Mouse (Mus musculus) hindbrain, embryonic 10.5 days (tissue): ENCODE measurements around the gene Hist1h2bf. TPM values are rescaled to one million over a fixed set of nuclear protein-coding genes. Genes with fewer than 3 reads are reported as not detected.
"Not testable (repeated sequence)": the region's sequence is repeated elsewhere in the genome, so short reads cannot be mapped to it uniquely, and the experiment has no call there.

Source experiments
- DNase-seq: peaks from one replicate; pipeline ENCODE4 v3.0.0-alpha.2; 2017; ENCODE audit warnings: low spot score
- H3K27ac ChIP-seq: fragments of 300-500 bp; sonication (generic); 2 replicates; pipeline ENCODE4 v1.5.1; 2016; ENCODE audit warnings: mild to moderate bottlenecking, moderate library complexity
- H3K27me3 ChIP-seq: fragments of 300-500 bp; sonication (generic); 2 replicates; pipeline ENCODE4 v1.6.1; 2016; ENCODE audit warnings: mild to moderate bottlenecking; ENCODE audit not compliant: poor library complexity, insufficient read depth, severe bottlenecking
- H3K36me3 ChIP-seq: fragments of 300-500 bp; sonication (generic); 2 replicates; pipeline ENCODE4 v1.6.1; 2016; ENCODE audit warnings: mild to moderate bottlenecking, moderate library complexity
- H3K4me1 ChIP-seq: fragments of 300-500 bp; sonication (generic); replicated peaks from 2 replicates; pipeline ENCODE4 v1.6.1; 2016; ENCODE audit warnings: mild to moderate bottlenecking
- H3K4me3 ChIP-seq: fragments of 300-500 bp; sonication (generic); 2 replicates; pipeline ENCODE4 v1.5.1; 2016; ENCODE audit warnings: mild to moderate bottlenecking, moderate library complexity
- H3K9me3 ChIP-seq: fragments of 300-500 bp; sonication (generic); 2 replicates; pipeline ENCODE4 v1.6.1; 2016; ENCODE audit warnings: mild to moderate bottlenecking, moderate library complexity
- WGBS: fragments of 180-500 bp; shearing (Covaris S2); methylation state at CpG from one replicate; pipeline ENCODE4 v1.1.7; 2016; 5-methylcytosine and 5-hydroxymethylcytosine counted together
- polyA plus RNA-seq: library from polyadenylated mRNA; unstranded; fragments of >200 nt; fragmentation: Nextera tagmentation; extraction: Ambion mirVana; gene quantifications from 2 replicates; pipeline ENCODE4 v1.2.1, GENCODE M21; 2016

Hist1h2bf gene
- 4.7 and 5.1 TPM in 2 replicates for polyA plus RNA-seq

DNA sequence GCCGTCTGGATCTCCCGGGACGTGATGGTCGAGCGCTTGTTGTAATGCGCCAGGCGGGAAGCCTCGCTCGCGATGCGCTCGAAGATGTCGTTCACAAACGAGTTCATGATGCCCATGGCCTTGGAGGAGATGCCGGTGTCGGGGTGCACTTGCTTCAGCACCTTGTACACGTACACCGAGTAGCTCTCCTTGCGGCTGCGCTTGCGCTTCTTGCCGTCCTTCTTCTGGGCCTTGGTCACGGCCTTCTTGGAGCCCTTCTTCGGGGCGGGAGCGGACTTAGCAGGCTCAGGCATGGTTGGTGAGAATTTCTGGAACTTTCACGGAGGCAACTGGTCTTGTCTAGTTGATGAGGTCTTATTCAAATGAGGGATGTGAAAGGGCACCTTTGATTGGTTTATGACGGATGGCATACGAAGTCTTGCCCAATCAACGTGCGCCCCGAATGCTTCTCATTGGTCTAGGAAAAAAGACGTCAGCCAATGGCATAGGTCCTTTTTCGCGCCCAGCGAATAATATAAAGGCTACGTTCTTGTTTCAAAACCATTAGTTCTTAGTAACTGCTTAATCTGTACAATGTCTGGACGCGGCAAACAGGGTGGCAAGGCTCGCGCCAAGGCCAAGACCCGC lies at the start of gene Hist1h2bf, which contains the start of gene Hist1h2ad:
Gene Hist1h2bf (minus strand): TSS at position 299 of the 627 bp plus-strand sequence.
Gene Hist1h2ad (plus strand): TSS at position 484 of the 627 bp plus-strand sequence.
- not testable (repeated sequence) for H3K36me3 ChIP-seq, H3K27me3 ChIP-seq, H3K9me3 ChIP-seq
- peak within 1 kb of the TSS; percentile 91 for H3K27ac ChIP-seq
- peak within 1 kb of the TSS; percentile 62 for H3K4me3 ChIP-seq
- WGBS = under 1% methylated on average over 42 of the region's 42 CpGs
- peak; percentile 91 for DNase-seq
- peaks cover 38% of the 10 kb centered on the region for H3K4me1 ChIP-seq

DNA sequence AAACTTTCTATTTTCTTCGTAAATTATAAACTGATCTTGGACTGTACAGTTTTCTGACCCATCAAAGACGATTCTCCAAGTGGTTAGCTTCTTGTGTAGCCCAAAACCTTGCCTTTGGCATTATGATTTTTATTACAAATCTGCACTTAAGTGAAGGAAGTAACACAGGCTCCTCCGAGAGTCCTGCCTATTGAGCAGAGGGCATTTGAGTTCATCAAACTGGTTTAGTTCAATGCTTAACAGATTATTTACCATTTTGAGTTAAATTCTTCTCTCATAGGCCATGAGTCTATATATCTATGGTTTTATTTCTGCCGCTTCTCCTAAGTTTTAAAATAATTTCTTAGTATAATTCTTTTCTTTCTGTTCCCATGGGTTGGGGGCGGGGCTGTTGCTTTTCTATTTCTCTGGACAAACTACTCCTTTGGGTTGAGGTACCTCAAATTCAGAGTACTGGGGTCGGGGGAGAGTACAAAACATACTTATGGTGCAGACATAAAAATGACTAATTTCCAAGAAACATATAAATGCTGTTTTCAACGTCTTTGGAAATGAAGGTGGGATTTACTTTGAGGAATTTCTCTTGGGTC lies 49.0 kb upstream of the Hist1h2bf start:
- DNase-seq = no peak
- no peaks in the 10 kb centered on the region for H3K36me3 ChIP-seq
- peak overlapping the region; percentile 71 for H3K4me3 ChIP-seq
- H3K27ac ChIP-seq = peak overlapping the region; percentile 95
- 31% methylated on average over 7 of the region's 7 CpGs for WGBS
- no peaks in the 10 kb centered on the region for H3K9me3 ChIP-seq
- no peaks in the 10 kb centered on the region; the same call in 1 of the 2 replicates for H3K27me3 ChIP-seq
- H3K4me1 ChIP-seq = peaks cover 19% of the 10 kb centered on the region

GRCm38 (mm10) chr13:23622175-23622671 lies 48.2 kb upstream of the Hist1h2bf start, which contains the start of gene Hist1h1e:
Hist1h1e (minus strand) TSS chr13:23622558.
- Histone ChIP-seq H3K27ac (peak within 1 kb of the TSS; percentile 95), H3K4me1 (peaks cover 19% of the 10 kb centered on the region), H3K4me3 (peak within 1 kb of the TSS; percentile 71)
- under 1% methylated on average over 53 of the region's 53 CpGs for WGBS
- not testable (repeated sequence) for H3K27me3 ChIP-seq, H3K36me3 ChIP-seq, H3K9me3 ChIP-seq
- DNase-seq = peak; percentile 91

GRCm38 (mm10) chr13:23621532-23622174 lies 47.7 kb upstream of the Hist1h2bf start:
- no peaks in the 10 kb centered on the region for H3K36me3 ChIP-seq
- WGBS = 1% methylated on average over 18 of the region's 18 CpGs
- H3K9me3 ChIP-seq = no peaks in the 10 kb centered on the region
- H3K4me1 ChIP-seq = peaks cover 19% of the 10 kb centered on the region
- peak; percentile 51 for DNase-seq
- peak overlapping the region; percentile 95 for H3K27ac ChIP-seq
- no peaks in the 10 kb centered on the region; the same call in 1 of the 2 replicates for H3K27me3 ChIP-seq
- peak overlapping the region; percentile 71 for H3K4me3 ChIP-seq

DNA sequence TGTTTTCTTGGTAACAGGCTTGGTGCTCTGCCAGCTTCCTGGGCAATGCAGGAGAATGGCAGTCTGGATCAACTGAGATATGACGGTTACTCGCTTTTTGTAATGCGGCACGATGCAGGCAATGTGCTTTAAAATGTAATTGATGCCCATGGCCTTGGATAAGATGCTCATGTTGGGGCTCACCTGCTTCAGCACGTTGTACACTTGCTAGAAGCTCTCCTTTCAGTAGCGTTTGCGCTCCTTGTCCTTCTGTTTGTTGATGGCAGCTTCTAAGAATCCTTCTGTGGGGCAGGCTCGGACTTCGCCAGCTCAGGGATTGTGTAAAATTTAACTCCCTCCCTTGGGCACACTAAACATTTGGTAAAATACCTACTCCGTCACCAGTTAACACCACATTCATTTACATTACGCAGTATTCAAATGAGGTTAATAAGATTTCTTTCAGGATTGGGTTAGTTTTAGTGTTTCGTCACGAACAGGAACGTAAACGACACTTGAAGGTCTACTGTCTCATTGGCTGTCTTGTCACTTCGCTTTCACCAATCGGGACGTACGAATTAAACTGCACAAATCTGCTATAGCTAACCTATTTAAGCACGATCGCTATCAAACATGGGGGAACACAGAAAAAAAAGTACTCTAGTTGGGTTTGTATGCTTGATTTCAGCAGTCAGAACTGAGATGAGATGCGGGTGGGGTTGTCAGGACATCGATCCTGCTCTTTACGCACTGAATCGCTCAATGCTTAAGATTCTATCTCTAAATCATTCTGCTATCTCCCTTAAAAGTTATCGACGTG lies 46.9 kb upstream of the Hist1h2bf start, which contains the start of gene Hist1h2be:
Gene Hist1h2be (minus strand): TSS at position 392 of the 799 bp plus-strand sequence.
- peak within 1 kb of the TSS; percentile 71 for H3K4me3 ChIP-seq
- 2% methylated on average over 27 of the region's 27 CpGs for WGBS
- H3K27me3 ChIP-seq = no peaks in the 10 kb centered on the region; the same call in 1 of the 2 replicates
- peak; percentile 76 for DNase-seq
- H3K9me3 ChIP-seq = no peaks in the 10 kb centered on the region
- no peaks in the 10 kb centered on the region for H3K36me3 ChIP-seq
- H3K4me1 ChIP-seq = peaks cover 19% of the 10 kb centered on the region
- peak within 1 kb of the TSS; percentile 95 for H3K27ac ChIP-seq

DNA sequence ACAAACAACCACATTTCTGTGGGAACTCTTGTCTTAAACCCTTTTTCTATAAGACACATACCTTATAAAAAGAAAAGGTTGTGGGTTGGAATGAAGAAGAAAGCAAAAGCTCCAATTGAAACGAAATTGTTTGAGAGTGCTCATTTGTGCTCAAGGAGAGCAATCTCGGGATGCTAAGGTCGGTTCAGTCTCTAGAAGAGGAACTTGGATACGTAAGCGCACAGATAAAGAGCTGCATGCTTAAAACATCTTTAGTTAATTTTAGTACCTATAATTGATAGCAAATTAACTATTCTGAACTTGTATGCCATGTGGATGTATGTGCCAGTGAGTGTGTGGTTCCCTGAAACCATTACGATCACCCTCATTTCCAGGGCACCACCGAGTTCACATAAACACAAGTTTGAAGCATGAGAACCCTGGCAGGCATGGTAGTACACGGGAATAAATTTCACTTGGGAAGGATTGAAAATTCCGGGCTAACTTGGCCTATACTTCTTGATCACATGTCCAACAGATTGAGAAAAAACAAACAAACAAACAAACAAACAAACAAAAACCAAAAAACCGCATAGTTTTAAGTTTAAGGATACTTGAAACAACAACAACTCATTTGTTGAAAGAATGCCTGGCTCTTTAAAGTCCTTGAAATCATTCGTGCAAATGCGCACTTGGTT lies 46.2 kb upstream of the Hist1h2bf start:
- peaks cover 19% of the 10 kb centered on the region for H3K4me1 ChIP-seq
- H3K27ac ChIP-seq = peak overlapping the region; percentile 95
- 61% methylated on average over 12 of the region's 12 CpGs for WGBS
- H3K27me3 ChIP-seq = no peaks in the 10 kb centered on the region; the same call in 1 of the 2 replicates
- H3K4me3 ChIP-seq = peak overlapping the region; percentile 71
- no peaks in the 10 kb centered on the region for H3K9me3 ChIP-seq
- DNase-seq = no peak
- H3K36me3 ChIP-seq = no peaks in the 10 kb centered on the region

- no peaks in the 10 kb centered on the region for H3K4me1 ChIP-seq
- H3K4me3 ChIP-seq = no peak overlapping the region
- WGBS = 89% methylated on average over 3 of the region's 3 CpGs
- no peak for DNase-seq
- H3K27me3 ChIP-seq = no peaks in the 10 kb centered on the region
- H3K9me3 ChIP-seq = no peaks in the 10 kb centered on the region
- no peak overlapping the region for H3K27ac ChIP-seq
- H3K36me3 ChIP-seq = no peaks in the 10 kb centered on the region
These were observed 37.6 kb upstream of the Hist1h2bf start for GRCm38 (mm10) chr13:23611638-23612037.

DNA sequence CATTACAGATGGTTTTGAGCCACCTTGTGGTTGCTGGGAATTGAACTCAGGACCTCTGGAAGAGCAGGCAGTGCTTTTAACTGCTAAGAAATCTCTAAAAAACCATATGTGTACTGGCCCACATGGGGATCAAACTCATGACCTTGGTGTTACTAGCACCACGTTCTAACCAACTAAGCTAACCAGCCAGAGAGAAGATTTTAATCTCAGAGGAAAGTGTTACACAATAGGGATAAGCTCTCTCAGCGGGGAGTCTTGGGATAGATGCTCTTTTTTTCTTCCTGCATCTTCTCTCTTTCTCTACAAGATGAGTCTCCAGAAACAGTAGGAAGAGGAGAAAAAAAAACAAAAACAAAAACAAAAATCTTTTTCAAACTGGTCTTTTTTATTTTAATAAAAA lies 36.4 kb upstream of the Hist1h2bf start:
- H3K4me1 ChIP-seq = no peaks in the 10 kb centered on the region
- H3K9me3 ChIP-seq = no peaks in the 10 kb centered on the region
- H3K36me3 ChIP-seq = no peaks in the 10 kb centered on the region
- H3K27ac ChIP-seq = no peak overlapping the region
- H3K4me3 ChIP-seq = no peak overlapping the region
- DNase-seq = no peak
- WGBS = 78% methylated on average over 2 of the region's 2 CpGs
- no peaks in the 10 kb centered on the region for H3K27me3 ChIP-seq

DNA sequence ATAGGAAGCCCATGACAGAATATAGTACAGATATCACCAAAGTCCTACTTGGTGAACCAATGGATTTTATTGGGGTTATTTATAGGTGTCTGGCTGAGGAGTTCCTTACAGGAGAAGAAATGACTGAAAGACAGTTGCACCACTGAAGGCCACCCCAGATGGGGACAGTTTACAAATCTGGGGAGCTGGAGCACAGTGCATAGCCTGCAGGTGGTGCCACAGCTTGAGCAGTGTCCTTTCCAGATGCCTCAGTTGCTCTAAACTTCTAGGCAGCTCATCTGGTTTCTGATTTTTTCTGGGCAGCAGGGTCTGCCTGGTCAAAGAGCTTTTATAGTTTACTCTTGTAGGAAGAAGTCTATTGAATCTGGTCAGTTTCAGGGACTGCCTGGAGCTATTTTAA lies 35.8 kb upstream of the Hist1h2bf start:
- H3K27me3 ChIP-seq = no peaks in the 10 kb centered on the region
- H3K4me3 ChIP-seq = no peak overlapping the region
- H3K36me3 ChIP-seq = no peaks in the 10 kb centered on the region
- no peaks in the 10 kb centered on the region for H3K9me3 ChIP-seq
- no peak overlapping the region for H3K27ac ChIP-seq
- H3K4me1 ChIP-seq = no peaks in the 10 kb centered on the region
- no peak for DNase-seq

GRCm38 (mm10) chr13:23609209-23609608 lies 35.2 kb upstream of the Hist1h2bf start:
- H3K27ac ChIP-seq = no peak overlapping the region

DNA sequence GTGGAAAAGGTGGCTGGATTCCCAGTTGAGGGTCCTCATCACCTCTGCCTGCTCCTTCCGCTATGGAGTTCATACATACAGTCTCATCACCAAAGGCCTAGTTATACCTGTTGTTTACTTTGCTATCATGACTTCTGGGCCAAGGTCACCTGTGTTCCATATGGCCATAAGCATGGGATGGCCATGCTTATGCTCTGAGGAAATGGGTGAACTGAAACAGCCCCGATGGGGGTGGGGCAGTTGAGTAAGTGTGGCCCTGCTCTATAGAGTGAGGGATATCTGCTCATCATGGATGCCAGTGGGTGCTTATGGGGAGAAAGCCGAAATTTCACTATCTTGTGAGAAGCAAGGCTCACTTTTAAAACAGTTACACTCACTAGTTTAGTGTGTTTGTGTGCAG lies 31.1 kb upstream of the Hist1h2bf start:
- Histone ChIP-seq H3K36me3 (no peaks in the 10 kb centered on the region), H3K4me3 (no peak overlapping the region), H3K9me3 (no peaks in the 10 kb centered on the region), H3K27me3 (no peaks in the 10 kb centered on the region), H3K27ac (no peak overlapping the region), H3K4me1 (no peaks in the 10 kb centered on the region)
- 88% methylated on average over 3 of the region's 3 CpGs for WGBS
- no peak for DNase-seq

More at GRCm38 (mm10) chr13:23609209-23609608, 35.2 kb upstream of the Hist1h2bf start:
- H3K9me3 ChIP-seq = no peaks in the 10 kb centered on the region
- no peaks in the 10 kb centered on the region for H3K4me1 ChIP-seq
- no peaks in the 10 kb centered on the region for H3K27me3 ChIP-seq
- no peak overlapping the region for H3K4me3 ChIP-seq
- DNase-seq = no peak
- H3K36me3 ChIP-seq = no peaks in the 10 kb centered on the region
- 90% methylated on average over 4 of the region's 4 CpGs for WGBS

DNA sequence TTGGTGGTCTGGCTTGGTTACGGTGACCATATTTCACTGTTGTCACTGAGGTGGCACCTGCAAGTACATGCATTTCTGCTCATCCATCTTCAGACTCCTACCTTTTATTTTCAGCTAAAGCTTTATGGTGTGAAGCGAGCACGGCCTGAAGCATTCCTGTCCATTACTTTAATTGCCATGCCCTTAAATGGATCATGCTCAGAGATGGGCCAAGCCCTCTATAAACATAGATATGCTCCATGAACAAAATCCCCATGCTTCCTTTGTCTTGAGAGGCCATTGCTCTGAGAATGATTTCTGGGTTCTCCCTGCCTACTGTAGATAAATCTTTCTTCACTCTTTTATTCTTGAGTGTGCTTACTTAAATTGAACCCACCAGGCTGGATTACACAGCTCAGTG lies 30.5 kb upstream of the Hist1h2bf start:
- no peak for DNase-seq
- Histone ChIP-seq H3K27me3 (no peaks in the 10 kb centered on the region), H3K27ac (no peak overlapping the region), H3K36me3 (no peaks in the 10 kb centered on the region), H3K4me1 (no peaks in the 10 kb centered on the region), H3K4me3 (no peak overlapping the region), H3K9me3 (no peaks in the 10 kb centered on the region)
- 93% methylated on average over 3 of the region's 3 CpGs for WGBS
